Mouse (Mus musculus): ENCODE data around the gene Kif2a.

- TF ChIP-seq MAFK (IDR thresholded peaks at IDR 0.05; ENCODE audit: insufficient read depth, low read depth, low read length) (no peak), ZC3H11A (IDR thresholded peaks at IDR 0.05; ENCODE audit: borderline replicate concordance, low read depth, low read length) (no peak)
Measured at GRCm38 (mm10) chr13:107013926-107014325, 8.0 kb downstream of the Kif2a start.
